Mouse (Mus musculus) kidney, postnatal 0 days (tissue): Measurements from ENCODE around the gene Olfr348. TPM values are rescaled to one million over a fixed set of nuclear protein-coding genes. Genes with fewer than 3 reads are reported as not detected.

ENCODE experiments used
- ATAC-seq: fragments of 200-750 bp; cut with Nextera tagmentation; replicated peaks from 2 replicates; pipeline ENCODE4 v1.8.0; 2017; ENCODE audit warnings: low read depth, moderate number of reproducible peaks, moderate TSS enrichment, moderate library complexity; ENCODE audit not compliant: low FRiP score
- DNase-seq: peaks from one replicate; pipeline ENCODE4 v3.0.0-alpha.2; 2016; ENCODE audit warnings: low spot score
- H3K27ac ChIP-seq: fragments of 300-500 bp; sonication (generic); 2 replicates; pipeline ENCODE4 v1.5.1; 2014; ENCODE audit warnings: mild to moderate bottlenecking
- H3K27me3 ChIP-seq: fragments of 300-500 bp; sonication (generic); 2 replicates; pipeline ENCODE4 v1.6.1; 2014; ENCODE audit warnings: low read length, mixed read lengths; ENCODE audit not compliant: insufficient read depth
- H3K36me3 ChIP-seq: fragments of 300-500 bp; sonication (generic); 2 replicates; pipeline ENCODE4 v1.6.1; 2014; ENCODE audit warnings: low read length, mixed read lengths; ENCODE audit not compliant: insufficient read depth
- H3K4me1 ChIP-seq: fragments of 300-500 bp; sonication (generic); replicated peaks from 2 replicates; pipeline ENCODE4 v1.6.1; 2014; ENCODE audit warnings: antibody characterized with exemption, low read length, mixed read lengths; ENCODE audit not compliant: insufficient read depth
- H3K4me2 ChIP-seq: fragments of 300-500 bp; sonication (generic); 2 replicates; pipeline ENCODE4 v1.6.1; 2014; ENCODE audit warnings: mild to moderate bottlenecking, low read length, moderate library complexity, mixed read lengths
- H3K4me3 ChIP-seq: fragments of 300-500 bp; sonication (generic); replicated peaks from 2 replicates; pipeline ENCODE4 v1.5.1; 2014; ENCODE audit warnings: low read depth, low read length
- H3K9ac ChIP-seq: fragments of 300-500 bp; sonication (generic); 2 replicates; pipeline ENCODE4 v1.6.1; 2014; ENCODE audit warnings: low read depth, low read length
- H3K9me3 ChIP-seq: fragments of 300-500 bp; sonication (generic); replicated peaks from 2 replicates; pipeline ENCODE4 v1.6.1; 2016; ENCODE audit warnings: low read length, inconsistent platforms, mixed read lengths
- CTCF ChIP-seq: IDR thresholded peaks from 2 replicates; pipeline ENCODE4 v1.5.1; 2016; ENCODE audit warnings: antibody characterized with exemption, low read depth, mild to moderate bottlenecking, moderate library complexity
- WGBS: fragments of 180-500 bp; shearing (Covaris S2); extraction: QIAGEN DNeasy Blood & Tissue Kit; methylation state at CpG from one replicate; pipeline ENCODE4 v1.1.7; 2014; 5-methylcytosine and 5-hydroxymethylcytosine counted together
- polyA plus RNA-seq: library from polyadenylated mRNA; unstranded; fragments of >200 nt; fragmentation: Nextera tagmentation; extraction: Ambion mirVana; gene quantifications from 2 replicates; pipeline ENCODE4 v1.2.1, GENCODE M21; 2015

The Olfr348 gene
- polyA plus RNA-seq, result not detected in 2 replicates

- H3K9me3 ChIP-seq, result no peaks in the 10 kb centered on the region
- WGBS, result 47% methylated on average over 2 of the region's 2 CpGs
- no peak for ATAC-seq
- H3K4me3 ChIP-seq, result no peak within 1 kb of the TSS
- no peak for DNase-seq
- H3K27ac ChIP-seq, result no peak within 1 kb of the TSS
- H3K4me1 ChIP-seq, result no peaks in the 10 kb centered on the region
- no peaks in the 10 kb centered on the region for H3K36me3 ChIP-seq
- no peak within 1 kb of the TSS for H3K9ac ChIP-seq
- no peak within 1 kb of the TSS for H3K4me2 ChIP-seq
- H3K27me3 ChIP-seq, result no peaks in the 10 kb centered on the region
- TF ChIP-seq CTCF, result no peak
Measured at GRCm38 (mm10) chr2:36783976-36784375, at the start of gene Olfr348. Gene Olfr348 (plus strand): TSS chr2:36784276.

- no peak overlapping the region for H3K9ac ChIP-seq
- no peak overlapping the region for H3K27ac ChIP-seq
- H3K27me3 ChIP-seq, result no peaks in the 10 kb centered on the region
- no peak for ATAC-seq
- no peak for DNase-seq
- no peaks in the 10 kb centered on the region for H3K9me3 ChIP-seq
- H3K4me1 ChIP-seq, result no peaks in the 10 kb centered on the region
- no peak overlapping the region for H3K4me3 ChIP-seq
- no peaks in the 10 kb centered on the region for H3K36me3 ChIP-seq
- WGBS, result 59% methylated on average over 3 of the region's 3 CpGs
- no peak overlapping the region for H3K4me2 ChIP-seq
- no peak for TF ChIP-seq CTCF
Measured at GRCm38 (mm10) chr2:36736226-36736625, 47.9 kb upstream of the Olfr348 start.

GRCm38 (mm10) chr2:36790238-36790637 is 6.2 kb downstream of the Olfr348 start, which contains the start of gene Olfr50:
Gene Olfr50 (plus strand): TSS chr2:36790538.
- ATAC-seq, result no peak
- H3K4me3 ChIP-seq, result no peak within 1 kb of the TSS
- H3K9me3 ChIP-seq, result no peaks in the 10 kb centered on the region
- H3K9ac ChIP-seq, result no peak within 1 kb of the TSS
- H3K4me1 ChIP-seq, result no peaks in the 10 kb centered on the region
- H3K36me3 ChIP-seq, result no peaks in the 10 kb centered on the region
- H3K27me3 ChIP-seq, result no peaks in the 10 kb centered on the region
- 83% methylated on average over 2 of the region's 2 CpGs for WGBS
- H3K4me2 ChIP-seq, result no peak within 1 kb of the TSS
- H3K27ac ChIP-seq, result no peak within 1 kb of the TSS
- DNase-seq, result no peak
- no peak for TF ChIP-seq CTCF

GRCm38 (mm10) chr2:36816932-36817331 is 32.9 kb downstream of the Olfr348 start, which contains the start of gene Olfr3:
Gene Olfr3 (minus strand): TSS chr2:36817032.
- Histone ChIP-seq H3K27me3 (no peaks in the 10 kb centered on the region), H3K9ac (no peak within 1 kb of the TSS), H3K4me1 (no peaks in the 10 kb centered on the region), H3K4me3 (no peak within 1 kb of the TSS), H3K36me3 (no peaks in the 10 kb centered on the region), H3K27ac (no peak within 1 kb of the TSS), H3K4me2 (no peak within 1 kb of the TSS), H3K9me3 (no peaks in the 10 kb centered on the region)
- TF ChIP-seq CTCF, result no peak
- ATAC-seq, result no peak
- 54% methylated on average over 1 of the region's 1 CpGs for WGBS
- no peak for DNase-seq

Other genes with a start within 250 kb of the Olfr348 start
- not detected in 2 replicates for gene Olfr344, start 217.6 kb upstream of the Olfr348 start, polyA plus RNA-seq
- gene Olfr345, start 144.2 kb upstream of the Olfr348 start, polyA plus RNA-seq, result not detected in 2 replicates
- gene Olfr346, start 98.5 kb upstream of the Olfr348 start, polyA plus RNA-seq, result not detected in 2 replicates
- not detected in 2 replicates for gene Olfr347, start 52.4 kb upstream of the Olfr348 start, polyA plus RNA-seq
- not detected in 2 replicates for gene Olfr50, start 6.3 kb downstream of the Olfr348 start, polyA plus RNA-seq
- gene Olfr3, start 32.8 kb downstream of the Olfr348 start, polyA plus RNA-seq, result not detected in 2 replicates
- gene Olfr350, start 62.0 kb downstream of the Olfr348 start, polyA plus RNA-seq, result not detected in 2 replicates
- gene Olfr351, start 78.4 kb downstream of the Olfr348 start, polyA plus RNA-seq, result not detected in 2 replicates
- gene Olfr352, start 84.2 kb downstream of the Olfr348 start, polyA plus RNA-seq, result not detected in 2 replicates
- gene Olfr353, start 108.7 kb downstream of the Olfr348 start, polyA plus RNA-seq, result not detected in 2 replicates
- not detected in 2 replicates for gene Olfr354, start 121.4 kb downstream of the Olfr348 start, polyA plus RNA-seq
- not detected in 2 replicates for gene Olfr355, start 144.6 kb downstream of the Olfr348 start, polyA plus RNA-seq
- not detected in 2 replicates for gene Olfr356, start 152.8 kb downstream of the Olfr348 start, polyA plus RNA-seq
- gene Olfr357, start 209.6 kb downstream of the Olfr348 start, polyA plus RNA-seq, result not detected in 2 replicates
- not detected in 2 replicates for gene Olfr358, start 225.1 kb downstream of the Olfr348 start, polyA plus RNA-seq